Mouse (Mus musculus) R1 (cell line): ENCODE data around the gene Tmem252.

Experiments
- DNase-seq: peaks from one replicate; pipeline ENCODE4 v3.0.0-alpha.2; 2018; ENCODE audit warnings: low read depth, low spot score

Gene Tmem252

GRCm38 (mm10) chr19:24720448-24720847 lies 46.6 kb downstream of the Tmem252 start:
- DNase-seq = no peak

GRCm38 (mm10) chr19:24724362-24724761 lies 50.6 kb downstream of the Tmem252 start:
- DNase-seq = no peak

- no peak for DNase-seq
These were observed 56.9 kb downstream of the Tmem252 start for GRCm38 (mm10) chr19:24730661-24731060.
